In the genomic region with DNA sequence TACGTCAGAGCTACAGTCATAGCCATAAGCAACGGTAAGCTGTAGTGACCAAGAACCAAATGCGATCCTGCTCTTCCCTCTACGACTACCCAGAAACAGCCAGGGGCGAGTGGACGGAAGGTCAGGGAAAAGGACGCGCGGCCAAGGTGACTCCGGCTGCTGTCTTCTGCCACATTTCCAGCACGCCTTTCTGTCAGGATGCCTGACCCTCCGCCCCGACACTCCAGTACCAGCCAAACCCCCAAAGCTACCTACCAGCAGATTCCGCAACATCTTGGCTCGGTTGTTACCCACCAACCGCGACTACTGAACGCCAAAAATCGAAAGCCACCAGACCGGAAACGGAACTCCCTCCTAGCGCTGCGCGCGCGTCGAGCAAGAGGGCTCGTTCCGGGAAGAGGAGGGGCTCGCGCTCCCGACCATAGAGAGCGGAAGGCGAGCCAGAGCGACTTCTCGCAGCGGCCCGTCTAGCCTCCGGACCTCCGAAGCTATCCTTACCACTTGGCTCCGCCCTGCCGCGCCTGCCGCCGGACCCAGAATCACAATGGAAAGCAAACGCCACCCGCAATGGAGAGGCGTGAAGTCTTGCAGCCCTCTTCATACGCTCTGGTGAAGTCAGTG, we compare ENCODE assay signal across 8 mouse cellular contexts. TPM values are rescaled to one million over a fixed set of nuclear protein-coding genes. Genes with fewer than 3 reads are reported as not detected.
A peak's percentile ranks its signal among the peaks of the same experiment; 100 is the strongest.
DNase-seq lines count a peak whose midpoint lies in the region; ATAC-seq and TF ChIP-seq lines count a peak whose summit lies in the region.

A gene (minus strand): TSS at position 494 of the 621 bp plus-strand sequence.

- DNase-seq in ES-E14 (ENCODE audit: low read depth, low spot score) = peak; percentile 88
- peak; percentile 95 for DNase-seq in cerebellum, adult 11-12 months
- DNase-seq in heart, postnatal 25 days (ENCODE audit: low spot score) = peak; percentile 90
- DNase-seq in layer of hippocampus, adult 18-20 months (ENCODE audit: low spot score in 2 of 2) = peak; percentile 93 to 97
- DNase-seq in lung, adult 2 months = peak; percentile 93
- peak; percentile 89 to 94 for DNase-seq in thymus, adult 18-20 months

- peaks cover 5% of the 10 kb centered on the region for H3K36me3 ChIP-seq in ES-E14 (ENCODE audit: control insufficient read depth, insufficient read depth, low read length, poor library complexity, severe bottlenecking)
- peaks cover 20% of the 10 kb centered on the region for H3K36me3 ChIP-seq in forebrain, embryonic 15.5 days

- in situ Hi-C loops in ES-E14 (cut with MboI; ENCODE audit: low sequenced_read_pairs in 2 of 2, unreplicated experiment in 2 of 2) = no loop called here

- TF ChIP-seq CTCF in lung, adult 2 months (IDR thresholded peaks at IDR 0.05; ENCODE audit: insufficient read depth, low read length) = no peak

- no peaks in the 10 kb centered on the region for H3K9me3 ChIP-seq in ES-E14 (ENCODE audit: control insufficient read depth, insufficient read depth, low read depth, low read length)
- H3K9me3 ChIP-seq in forebrain, embryonic 15.5 days = no peaks in the 10 kb centered on the region

- WGBS in forebrain, embryonic 15.5 days = under 1% methylated on average over 49 of the region's 49 CpGs
- under 1% methylated on average over 49 of the region's 49 CpGs for WGBS in lung, adult 2 months

- ATAC-seq in forebrain, embryonic 15.5 days (replicated peaks) = peak; percentile 100
- peak; percentile 99 for ATAC-seq in neutrophil, adult 5-6 weeks (ENCODE audit: extremely low read depth, insufficient number of reproducible peaks, low FRiP score, poor library complexity, severe bottlenecking)

- peaks cover 2 to 6% of the 10 kb centered on the region in 2 experiments; a peak in 2 of 4 replicates for H3K4me1 ChIP-seq in ES-E14 (ENCODE audit: control insufficient read depth in 2 of 2, insufficient read depth in 2 of 2, low read length in 2 of 2, poor library complexity in 1 of 2)
- peaks cover 23% of the 10 kb centered on the region for H3K4me1 ChIP-seq in forebrain, embryonic 15.5 days
- H3K4me1 ChIP-seq in lung, adult 2 months (ENCODE audit: control insufficient read depth, insufficient read depth, low read length) = peaks cover 2% of the 10 kb centered on the region; the same call in 1 of the 2 replicates

- no peaks in the 10 kb centered on the region for H3K27me3 ChIP-seq in forebrain, embryonic 15.5 days

- peak within 1 kb of the TSS; percentile 97 for H3K9ac ChIP-seq in ES-E14 (ENCODE audit: insufficient read depth, low read depth, low read length, poor library complexity, severe bottlenecking)
- peak within 1 kb of the TSS; percentile 90 for H3K9ac ChIP-seq in forebrain, embryonic 15.5 days (replicated peaks)

- intact Hi-C loops in heart, postnatal 25 days (cut with DNase I) = loop anchor here (2.0 to 10.0 kb wide), 3 partner anchors 33 to 1165 kb away; a partner anchor contains a TSS

- H3K4me3 ChIP-seq in ES-E14 (ENCODE audit: insufficient read depth in 1 of 2, low read depth in 1 of 2, low read length in 2 of 2, poor library complexity in 1 of 2, severe bottlenecking in 1 of 2) = peak within 1 kb of the TSS; percentile 82 to 98
- peak within 1 kb of the TSS; percentile 88 for H3K4me3 ChIP-seq in forebrain, embryonic 15.5 days
- H3K4me3 ChIP-seq in lung, adult 2 months (replicated peaks; ENCODE audit: extremely low read depth, low read depth, low read length) = peak within 1 kb of the TSS; percentile 89

- peak; percentile 73; the same call in 1 of the 2 replicates for TF ChIP-seq POLR2A in lung, adult 2 months (IDR thresholded peaks at IDR 0.05; ENCODE audit: borderline replicate concordance, extremely low read depth, low read depth, low read length)

- peak within 1 kb of the TSS; percentile 81 for H3K27ac ChIP-seq in ES-E14 (ENCODE audit: insufficient read depth, low read depth, low read length, poor library complexity, severe bottlenecking)
- H3K27ac ChIP-seq in forebrain, embryonic 15.5 days (replicated peaks) = peak within 1 kb of the TSS; percentile 89

- peak within 1 kb of the TSS; percentile 74 for H3K4me2 ChIP-seq in forebrain, embryonic 15.5 days (replicated peaks)

TF ChIP-seq in ES-E14, 5 proteins besides CTCF, POLR2A, EP300 and RAD21:
- TF ChIP-seq HCFC1 (IDR thresholded peaks at IDR 0.05; ENCODE audit: borderline replicate concordance, insufficient read depth, low read length) = peak; percentile 64; the same call in 1 of the 2 replicates
- TF ChIP-seq CHD2 (IDR thresholded peaks at IDR 0.05; ENCODE audit: low read depth, low read length) = no peak

RNA-seq across cellular contexts. Expression of the gene that starts here (rescaled TPM):
- total RNA-seq in ES-E14 (2012; rRNA removed) = 300 and 318 TPM in 2 replicates
- 735 and 754 TPM in 2 replicates for polyA plus RNA-seq in forebrain, embryonic 15.5 days (2015; fragmentation: Nextera tagmentation; extraction: Ambion mirVana)
- total RNA-seq in heart, postnatal 25 days (2021) = 1,000 to 10,000 TPM; 1,033 to 1,133 TPM
- 100 to 1,000 TPM; 321 to 335 TPM for total RNA-seq in layer of hippocampus, adult 18-20 months (2021)
- polyA plus RNA-seq in lung, adult 2 months (2012; rRNA removed) = 76.1 and 102 TPM in 2 replicates
- 38.3 and 41.0 TPM in 2 replicates for total RNA-seq in neutrophil, adult 5-6 weeks (2017)

Comparison
In these comparisons a context has a peak if more than half of its experiments do, and no peak if none do; other contexts are left out.
1. Peak in every context shown above with its lines: DNase-seq, ATAC-seq, H3K4me3 ChIP-seq and H3K27ac ChIP-seq.